19 mouse cellular contexts compared by ENCODE assay signal in genomic region chr4:99318211-99318610, GRCm38 (mm10). TPM values are rescaled to one million over a fixed set of nuclear protein-coding genes. Genes with fewer than 3 reads are reported as not detected.
DNase-seq lines count a peak whose midpoint lies in the region; ATAC-seq and TF ChIP-seq lines count a peak whose summit lies in the region.
"Had no signal": no experiment of that assay in that cellular context is flagged by ENCODE, and none has a peak within 500 bp of the region (broad histone marks: within the 10 kb centered on the region; RNA-seq: fewer than 3 reads in every experiment).

No protein-coding gene starts in this region.

- H3K36me3 ChIP-seq in hindbrain, embryonic 16.5 days (ENCODE audit: control insufficient read depth, insufficient read depth, low read length): no peaks in the 10 kb centered on the region
- H3K36me3 ChIP-seq in hindbrain, embryonic 10.5 days: no peaks in the 10 kb centered on the region
- H3K36me3 ChIP-seq in kidney, adult 2 months (ENCODE audit: control insufficient read depth, insufficient read depth, low read length): no peaks in the 10 kb centered on the region
- H3K36me3 ChIP-seq in limb, embryonic 11.5 days (ENCODE audit: control insufficient read depth, insufficient read depth, low read length): no peaks in the 10 kb centered on the region
- H3K36me3 ChIP-seq: heart, embryonic 12.5 days; liver, embryonic 15.5 days; midbrain, embryonic 13.5 days had no signal

- peak; percentile 58; the same call in 1 of the 2 replicates for ATAC-seq in hindbrain, embryonic 16.5 days
- ATAC-seq in limb, embryonic 11.5 days (ENCODE audit: insufficient number of reproducible peaks, low FRiP score, low TSS enrichment, low read depth): no peak
- ATAC-seq in monocyte, adult 5-6 weeks (replicated peaks; ENCODE audit: insufficient number of reproducible peaks, low FRiP score, low TSS enrichment, poor library complexity, severe bottlenecking): no peak
- ATAC-seq: lung, postnatal 0 days; midbrain, embryonic 13.5 days had no signal

- no peak overlapping the region for H3K4me3 ChIP-seq in hindbrain, embryonic 16.5 days (ENCODE audit: low read length)
- no peak overlapping the region for H3K4me3 ChIP-seq in hindbrain, embryonic 10.5 days
- H3K4me3 ChIP-seq in kidney, adult 2 months (ENCODE audit: insufficient read depth, low read depth, low read length): no peak overlapping the region
- no peak overlapping the region for H3K4me3 ChIP-seq in limb, embryonic 11.5 days (ENCODE audit: low read depth, low read length)
- H3K4me3 ChIP-seq: heart, embryonic 12.5 days; liver, embryonic 15.5 days; midbrain, embryonic 13.5 days had no signal

- no peak overlapping the region for H3K27ac ChIP-seq in hindbrain, embryonic 16.5 days (ENCODE audit: low read depth, low read length)
- H3K27ac ChIP-seq in hindbrain, embryonic 10.5 days: no peak overlapping the region
- peak overlapping the region; percentile 65 for H3K27ac ChIP-seq in kidney, adult 2 months (ENCODE audit: insufficient read depth, low read depth, low read length)
- 0 out of 2 replicates have a peak overlapping the region, but pooled peaks have one; percentile 36 for H3K27ac ChIP-seq in limb, embryonic 11.5 days (replicated peaks; ENCODE audit: low read depth, low read length)
- H3K27ac ChIP-seq: liver, embryonic 15.5 days; midbrain, embryonic 13.5 days had no signal

- no peak for TF ChIP-seq CTCF in kidney, adult 2 months (conservative IDR thresholded peaks at IDR 0.05; ENCODE audit: insufficient read depth, insufficient read length, low read depth, low read length)

- no peak overlapping the region for H3K4me2 ChIP-seq in hindbrain, embryonic 16.5 days (ENCODE audit: low read length)
- no peak overlapping the region for H3K4me2 ChIP-seq in limb, embryonic 11.5 days (ENCODE audit: low read depth, severe bottlenecking)
- H3K4me2 ChIP-seq: heart, embryonic 12.5 days; liver, embryonic 15.5 days; midbrain, embryonic 13.5 days had no signal

- WGBS in hindbrain, embryonic 16.5 days: 45% methylated on average over 3 of the region's 3 CpGs
- 60% methylated on average over 3 of the region's 3 CpGs for WGBS in hindbrain, embryonic 10.5 days
- 36% methylated on average over 3 of the region's 3 CpGs for WGBS in kidney, adult 2 months
- 33% methylated on average over 3 of the region's 3 CpGs for WGBS in limb, embryonic 11.5 days

- no peaks in the 10 kb centered on the region for H3K4me1 ChIP-seq in hindbrain, embryonic 16.5 days (ENCODE audit: control insufficient read depth, insufficient read depth, low read depth, low read length)
- no peaks in the 10 kb centered on the region for H3K4me1 ChIP-seq in hindbrain, embryonic 10.5 days (replicated peaks)
- peaks cover 3% of the 10 kb centered on the region; the same call in 1 of the 2 replicates for H3K4me1 ChIP-seq in kidney, adult 2 months (ENCODE audit: control insufficient read depth, insufficient read depth, low read length)
- H3K4me1 ChIP-seq in limb, embryonic 11.5 days (ENCODE audit: control insufficient read depth, insufficient read depth, low read length): peaks cover 7% of the 10 kb centered on the region
- H3K4me1 ChIP-seq: heart, embryonic 12.5 days; liver, embryonic 15.5 days; midbrain, embryonic 13.5 days had no signal

- DNase-seq in hindbrain, embryonic 10.5 days (ENCODE audit: low spot score): no peak
- DNase-seq in kidney, adult 2 months: peak; percentile 88
- DNase-seq in kidney, adult 9 months: peak; percentile 84
- no peak for DNase-seq in limb, embryonic 11.5 days (ENCODE audit: low spot score)
- DNase-seq in left cerebral cortex, postnatal 14 days (ENCODE audit: low spot score in 2 of 2): no peak
- DNase-seq: cerebellum, postnatal 25 days; gastrocnemius, postnatal 36 days; layer of hippocampus, postnatal 36 days; left cerebral cortex, postnatal 4 days; right cerebral cortex, postnatal 14 days; thymus, postnatal 25 days had no signal

- intact Hi-C loops in left cerebral cortex, postnatal 14 days (cut with DNase I): no loop called here

- H3K9ac ChIP-seq in hindbrain, embryonic 16.5 days (ENCODE audit: low read depth, low read length): no peak overlapping the region
- H3K9ac ChIP-seq in limb, embryonic 11.5 days (ENCODE audit: low read length): no peak overlapping the region
- H3K9ac ChIP-seq: heart, embryonic 12.5 days; liver, embryonic 15.5 days; midbrain, embryonic 13.5 days had no signal

- H3K9me3 ChIP-seq in hindbrain, embryonic 16.5 days (ENCODE audit: control insufficient read depth, low read length): no peaks in the 10 kb centered on the region
- H3K9me3 ChIP-seq in hindbrain, embryonic 10.5 days: no peaks in the 10 kb centered on the region
- no peaks in the 10 kb centered on the region for H3K9me3 ChIP-seq in limb, embryonic 11.5 days (ENCODE audit: control insufficient read depth, low read length)
- H3K9me3 ChIP-seq: heart, embryonic 12.5 days; liver, embryonic 15.5 days; midbrain, embryonic 13.5 days had no signal

- no peak for TF ChIP-seq POLR2A in kidney, adult 2 months (IDR thresholded peaks at IDR 0.05; ENCODE audit: low read depth, low read length)

- H3K27me3 ChIP-seq in hindbrain, embryonic 16.5 days (replicated peaks; ENCODE audit: control insufficient read depth, insufficient read depth, low read length): no peaks in the 10 kb centered on the region
- no peaks in the 10 kb centered on the region for H3K27me3 ChIP-seq in hindbrain, embryonic 10.5 days (ENCODE audit: insufficient read depth, poor library complexity, severe bottlenecking)
- H3K27me3 ChIP-seq in kidney, adult 2 months (replicated peaks; ENCODE audit: control insufficient read depth, insufficient read depth, low read length): no peaks in the 10 kb centered on the region
- H3K27me3 ChIP-seq in limb, embryonic 11.5 days (ENCODE audit: control insufficient read depth, insufficient read depth, low read length): no peaks in the 10 kb centered on the region
- H3K27me3 ChIP-seq: liver, embryonic 15.5 days; midbrain, embryonic 13.5 days had no signal

RNA-seq across cellular contexts. Expression of gene Gm12689, which starts 22.5 kb away (rescaled TPM):
- polyA plus RNA-seq in hindbrain, embryonic 16.5 days (2015; fragmentation: Nextera tagmentation; extraction: Ambion mirVana): 0.15 and 0.40 TPM in 2 replicates
- polyA plus RNA-seq in hindbrain, embryonic 10.5 days (2016; fragmentation: Nextera tagmentation; extraction: Ambion mirVana): 0.10 and 0.11 TPM in 2 replicates
- polyA plus RNA-seq in kidney, adult 2 months (2012; rRNA removed): 0.23 and 0.30 TPM in 2 replicates
- polyA plus RNA-seq in limb, embryonic 11.5 days (2014; fragmentation: Nextera tagmentation; extraction: Ambion mirVana): 0.25 TPM in 1 of 2 replicates, not detected in the other
- 1 to 10 TPM in 1 of 2 experiments, under 1 TPM in 1; 0.77 to 1.1 TPM for total RNA-seq in left cerebral cortex, postnatal 14 days (2021)
- total RNA-seq in monocyte, adult 5-6 weeks (2017): 1.0 to 3.3 TPM (median 2.3 TPM) in 3 replicates
- total RNA-seq: ES-E14; gastrocnemius, postnatal 36 days; hematopoietic stem cell, adult 5-6 weeks had no signal
- polyA plus RNA-seq: heart, embryonic 12.5 days had no signal

Comparison
In these comparisons a context has a peak if more than half of its experiments do, and no peak if none do; other contexts are left out.
1. H3K27ac ChIP-seq: peak in kidney, adult 2 months (single experiment) and limb, embryonic 11.5 days (single experiment); none in hindbrain, embryonic 16.5 days (single experiment) and hindbrain, embryonic 10.5 days (single experiment).
2. DNase-seq: peak in kidney, adult 2 months (single experiment) and kidney, adult 9 months (single experiment); none in hindbrain, embryonic 10.5 days (single experiment), limb, embryonic 11.5 days (single experiment) and left cerebral cortex, postnatal 14 days (0 of 2).